Mouse (Mus musculus) lung, adult 2 months (tissue): ENCODE results near the gene Ythdf1.

Experiments used
- CTCF ChIP-seq: fragments of 200-500 bp; IDR thresholded peaks from 2 replicates; pipeline ENCODE4 v1.5.1; 2011; ENCODE audit warnings: mild to moderate bottlenecking, low read length, control low read depth; ENCODE audit not compliant: insufficient read depth
- POLR2A ChIP-seq: fragments of 200-500 bp; IDR thresholded peaks from 2 replicates; pipeline ENCODE4 v1.6.1; 2011; ENCODE audit warnings: low read depth, mild to moderate bottlenecking, control low read depth, low read length, borderline replicate concordance; ENCODE audit errors: extremely low read depth

DNA sequence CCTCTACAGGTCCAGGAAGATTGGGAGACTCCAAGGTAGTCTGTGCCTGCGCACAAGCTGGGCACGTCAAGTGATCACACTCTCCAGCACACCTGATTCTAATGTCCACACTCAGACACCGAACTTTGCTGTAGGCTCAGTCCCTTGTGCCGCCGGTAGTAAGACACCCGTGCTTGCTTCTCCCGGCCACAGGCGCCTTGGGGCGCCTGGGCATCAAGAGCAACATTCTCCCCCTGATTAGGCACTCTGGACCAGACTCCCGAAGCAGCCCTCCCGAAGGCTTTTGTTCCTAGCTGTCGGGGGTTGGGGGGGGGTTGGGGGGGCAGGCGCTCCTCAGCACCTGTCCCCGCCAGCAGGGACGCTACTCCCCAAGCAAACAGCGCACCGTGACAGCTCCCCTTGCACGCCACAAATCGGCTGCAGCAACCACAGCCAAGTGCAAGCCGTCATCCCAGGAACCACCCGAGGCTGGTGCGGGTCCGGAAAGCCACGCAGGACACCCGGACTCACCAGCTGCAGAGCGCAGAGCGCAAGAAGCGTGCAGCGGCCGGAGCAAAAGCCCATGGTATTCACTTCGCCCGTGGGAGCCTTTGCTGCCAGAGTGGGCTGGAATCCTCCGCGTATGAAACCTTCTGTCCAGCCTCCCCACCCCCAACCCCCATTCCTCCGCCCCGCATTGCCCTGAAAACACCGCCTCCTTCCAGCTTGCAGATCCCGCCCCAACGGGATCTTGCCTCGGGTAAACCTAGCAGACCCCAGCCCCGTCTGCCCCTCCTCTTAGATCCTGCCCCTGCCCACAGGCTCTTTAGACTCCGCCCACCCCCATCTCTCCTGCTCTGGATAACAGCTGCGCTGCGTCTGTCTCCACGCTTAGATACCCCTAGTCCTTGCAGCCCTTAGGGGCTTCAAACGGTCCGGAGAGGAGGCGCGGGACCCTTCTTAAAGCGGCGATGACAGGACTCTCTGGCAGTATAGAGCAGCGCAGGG, 33.6 kb upstream of the Ythdf1 start, which contains the start of gene Nkain4:
- no peak for TF ChIP-seq CTCF
- TF ChIP-seq POLR2A = peak; percentile 34; the same call in 1 of the 2 replicates
